Mouse (Mus musculus) spleen, adult 12 weeks (tissue): ENCODE measurements around the gene Rad54l.
A peak's percentile ranks its signal among the peaks of the same experiment; 100 is the strongest.

Source experiments
- DNase-seq: peaks from one replicate; pipeline ENCODE4 v3.0.0; 2022; ENCODE audit warnings: low spot score

Gene Rad54l

GRCm38 (mm10) chr4:116140801-116141574 lies 17.5 kb upstream of the Rad54l start:
- DNase-seq: no peak

- no peak for DNase-seq
Measured at GRCm38 (mm10) chr4:116137421-116137996, 14.0 kb upstream of the Rad54l start.

- no peak for DNase-seq
Measured at GRCm38 (mm10) chr4:116134990-116135389, 11.5 kb upstream of the Rad54l start.

DNA sequence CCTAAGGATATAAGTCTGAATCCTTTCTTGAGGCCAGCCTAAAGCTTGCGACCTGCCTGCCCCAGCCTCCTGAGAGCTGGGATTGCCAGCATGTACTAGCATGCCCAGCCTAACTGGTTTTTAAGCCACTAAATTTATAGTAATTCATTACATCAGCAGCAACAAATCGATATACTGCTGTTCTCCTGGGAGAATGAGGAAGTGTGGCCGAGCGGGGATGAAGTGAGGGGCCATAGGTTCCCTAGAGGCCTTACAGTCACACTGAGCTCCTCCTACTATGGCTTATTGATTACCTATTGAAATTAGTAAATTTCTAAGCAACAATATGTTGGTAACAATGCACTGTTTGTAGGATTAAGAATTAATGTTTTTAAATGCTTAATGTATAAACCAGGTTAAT lies 9.6 kb upstream of the Rad54l start:
- no peak for DNase-seq

- DNase-seq: no peak
Measured at GRCm38 (mm10) chr4:116127956-116128355, 4.5 kb upstream of the Rad54l start.

DNA sequence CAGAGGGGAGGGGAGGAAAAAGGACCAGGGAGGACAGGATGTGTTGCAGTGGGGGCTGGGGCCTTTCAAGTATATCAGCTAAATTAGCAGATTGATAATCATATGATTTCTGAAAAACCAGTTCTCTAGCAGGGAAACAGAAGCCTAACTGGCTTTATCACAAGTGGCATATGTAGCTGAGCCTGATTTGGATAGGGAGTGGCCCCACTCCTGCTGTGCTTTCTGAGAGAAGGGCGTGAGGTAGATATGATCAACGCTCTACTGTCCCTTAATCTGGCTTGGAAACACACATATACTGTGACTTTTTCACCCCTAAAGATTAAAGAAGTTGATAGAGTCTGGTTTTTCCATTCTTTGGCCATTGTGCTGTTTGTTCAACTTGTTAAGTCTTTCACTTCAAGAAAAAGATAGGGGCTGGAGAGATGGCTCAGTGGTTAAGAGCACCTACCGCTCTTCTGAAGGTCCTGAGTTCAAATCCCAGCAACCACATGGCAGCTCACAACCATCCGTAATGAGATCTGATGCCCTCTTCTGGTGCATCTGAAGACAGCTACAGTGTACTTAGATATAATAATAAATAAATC lies 2.4 kb upstream of the Rad54l start:
- no peak for DNase-seq

GRCm38 (mm10) chr4:116122762-116123161 lies 728 bp downstream of the Rad54l start:
- DNase-seq: no peak

DNA sequence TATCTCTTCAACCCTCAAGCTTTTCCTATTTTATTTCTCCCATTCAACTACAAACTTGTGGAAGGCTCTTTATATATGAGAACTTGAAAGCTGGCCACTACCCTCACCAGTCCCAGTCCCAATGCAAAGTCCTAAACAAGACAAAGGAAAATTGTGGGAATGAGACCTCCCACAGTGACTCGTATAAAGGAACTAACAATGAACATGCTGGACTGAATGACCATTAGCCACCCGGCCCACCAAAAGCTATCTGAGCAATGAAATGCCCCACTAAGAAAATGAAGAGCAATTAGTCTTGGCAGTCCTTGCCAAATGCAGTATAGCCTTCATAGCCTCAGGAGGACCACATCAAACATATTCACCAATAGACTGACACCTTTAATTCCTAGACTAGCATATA lies 12.0 kb downstream of the Rad54l start:
- DNase-seq: no peak

DNA sequence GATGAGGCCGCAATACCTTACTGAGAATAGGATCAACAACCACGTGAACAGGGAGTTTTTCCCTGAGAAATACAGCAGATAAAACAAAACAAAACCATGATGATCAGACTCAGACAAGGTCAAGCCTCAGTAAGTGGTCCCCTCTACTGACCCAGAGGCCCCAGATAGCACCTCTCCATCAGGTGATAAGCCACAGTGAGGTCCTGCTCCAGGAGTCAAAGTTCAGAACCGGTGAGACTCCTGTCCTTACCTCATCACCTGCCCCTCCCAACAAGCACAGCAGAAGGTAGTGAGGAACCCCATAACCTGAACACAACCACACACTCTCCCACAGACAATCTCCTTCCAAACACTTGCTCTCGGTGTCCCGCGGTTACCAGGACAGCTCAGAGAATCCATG lies 12.8 kb downstream of the Rad54l start:
- no peak for DNase-seq

DNA sequence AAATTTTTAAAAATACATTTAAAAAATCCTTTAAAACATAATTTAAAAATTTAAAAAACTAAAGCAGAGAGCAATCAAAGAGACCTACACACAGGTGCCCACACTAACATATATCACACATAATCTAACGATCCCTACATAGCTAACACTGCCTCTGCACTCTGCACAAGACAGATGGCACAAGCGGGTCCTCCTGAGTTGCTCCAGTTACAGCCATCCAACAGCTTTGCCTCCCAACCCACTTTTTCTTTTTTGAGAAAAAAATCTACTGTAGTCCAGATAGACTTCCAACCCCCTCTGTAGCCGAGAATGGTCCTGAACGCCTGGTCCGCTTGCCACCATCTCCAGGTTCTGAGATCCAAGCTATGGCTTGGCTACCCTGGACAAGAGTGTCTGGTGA lies 18.2 kb downstream of the Rad54l start:
- no peak for DNase-seq

DNA sequence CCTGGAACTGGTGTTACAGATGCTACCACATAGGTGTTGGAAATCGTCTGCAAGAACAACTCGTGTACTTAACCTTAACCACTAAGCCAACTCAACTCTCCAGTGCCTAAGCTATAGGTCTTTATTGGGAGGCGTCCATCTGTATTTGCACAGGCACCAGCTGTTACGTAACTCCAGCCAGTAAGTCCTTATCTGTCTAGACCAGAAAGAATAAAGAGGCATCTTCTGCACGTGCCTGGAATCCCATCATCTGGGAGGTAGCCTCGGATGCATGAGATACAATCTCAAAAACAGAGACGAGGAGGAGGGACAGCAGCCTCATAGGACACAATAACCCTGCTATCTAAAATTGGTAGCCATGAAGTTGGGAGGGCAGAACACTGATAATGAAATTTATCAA lies 22.5 kb downstream of the Rad54l start:
- DNase-seq: no peak

DNA sequence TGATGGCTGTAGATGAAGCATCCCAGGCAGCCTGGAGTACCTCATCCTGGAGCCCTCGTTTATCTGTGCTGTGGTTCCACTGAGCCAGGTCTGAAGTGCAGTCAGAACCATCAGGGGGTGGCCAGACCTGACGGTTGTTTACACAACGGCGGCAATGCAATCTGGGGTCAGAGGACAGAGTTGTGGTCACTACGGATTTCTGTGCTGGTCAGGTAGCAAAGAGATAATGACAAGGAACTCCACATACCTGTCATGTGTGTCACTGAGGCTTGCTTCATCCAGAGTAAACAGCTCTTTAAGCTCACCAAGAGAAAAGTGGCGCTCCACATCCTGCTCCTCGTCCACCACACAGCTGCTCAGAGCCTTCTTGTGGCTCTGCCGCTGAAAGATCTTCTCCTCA lies 26.3 kb downstream of the Rad54l start:
- DNase-seq: no peak

- no peak for DNase-seq
Measured at GRCm38 (mm10) chr4:116096291-116096690, 27.2 kb downstream of the Rad54l start.

DNA sequence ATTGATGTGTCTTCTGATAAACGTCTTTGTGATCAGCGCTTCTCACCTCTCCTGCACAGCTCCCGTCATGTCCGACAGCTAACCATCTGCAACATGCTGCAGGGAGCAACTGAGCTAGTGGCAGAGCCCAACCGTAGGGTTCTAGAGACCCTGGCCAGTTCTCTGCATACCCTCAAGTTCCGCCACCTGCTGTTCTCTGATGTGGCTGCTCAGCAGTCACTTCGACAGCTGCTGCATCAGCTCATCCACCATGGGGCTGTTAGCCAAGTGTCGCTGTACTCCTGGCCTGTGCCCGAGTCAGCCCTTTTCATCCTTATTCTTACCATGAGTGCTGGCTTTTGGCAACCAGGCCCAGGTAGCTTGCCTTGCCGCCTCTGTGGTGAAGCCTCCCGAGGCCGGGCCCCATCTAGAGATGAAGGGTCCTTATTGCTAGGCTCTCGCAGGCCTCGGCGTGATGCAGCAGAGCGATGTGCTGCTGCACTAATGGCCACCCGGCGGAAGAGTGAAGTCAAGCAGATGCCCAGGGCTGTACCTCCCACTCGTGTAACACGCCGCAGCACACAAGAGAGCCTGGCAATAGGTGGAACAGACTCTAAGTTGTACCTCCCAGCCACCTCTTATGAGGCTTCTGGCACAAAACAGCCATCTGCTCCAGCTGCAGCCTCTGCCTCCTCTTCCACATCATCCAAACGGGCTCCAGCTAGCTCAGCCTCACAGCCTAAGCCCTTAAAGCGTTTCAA lies 34.8 kb downstream of the Rad54l start:
- no peak for DNase-seq

DNA sequence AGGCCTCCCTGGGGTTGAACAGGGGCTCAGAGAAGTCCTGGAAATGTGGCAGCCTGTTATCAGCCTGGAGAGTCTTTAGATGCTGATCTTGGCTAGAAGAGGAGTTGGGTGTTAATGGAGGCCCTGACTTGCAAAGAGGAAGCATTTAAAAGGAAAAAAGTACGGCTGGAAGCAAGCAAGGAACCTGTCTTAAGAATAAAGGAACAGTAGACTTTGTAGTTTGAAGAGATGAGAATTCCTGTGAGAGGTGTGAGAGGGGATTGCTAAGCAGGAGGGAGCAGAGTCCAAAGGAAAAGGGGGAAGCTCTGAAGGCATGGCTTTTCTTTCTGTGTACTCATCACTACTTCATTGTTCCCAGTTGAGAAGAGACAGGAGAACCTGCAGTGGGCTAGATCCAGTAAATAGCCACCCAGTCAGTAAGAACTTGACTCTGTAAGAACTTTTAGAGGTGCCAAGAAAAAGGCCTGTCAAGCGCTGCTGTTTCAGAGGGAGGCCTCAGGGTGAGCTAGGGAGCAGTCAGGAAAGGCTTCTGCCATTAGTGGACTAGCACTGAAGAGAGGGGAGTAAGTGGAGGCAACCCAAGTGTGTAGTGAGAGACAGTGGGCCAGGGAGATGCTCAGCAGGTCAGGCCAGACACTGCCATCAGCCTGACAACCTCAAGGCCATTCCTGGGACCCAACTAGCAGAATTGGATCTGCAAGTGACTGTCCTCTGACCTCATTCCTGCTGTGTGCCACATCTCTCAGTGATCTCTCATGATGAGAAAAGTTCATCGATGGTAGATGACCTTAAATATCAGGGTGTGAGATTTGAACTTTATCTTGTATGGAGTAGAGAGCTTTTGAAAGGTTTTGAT lies 46.0 kb downstream of the Rad54l start:
- no peak for DNase-seq

DNA sequence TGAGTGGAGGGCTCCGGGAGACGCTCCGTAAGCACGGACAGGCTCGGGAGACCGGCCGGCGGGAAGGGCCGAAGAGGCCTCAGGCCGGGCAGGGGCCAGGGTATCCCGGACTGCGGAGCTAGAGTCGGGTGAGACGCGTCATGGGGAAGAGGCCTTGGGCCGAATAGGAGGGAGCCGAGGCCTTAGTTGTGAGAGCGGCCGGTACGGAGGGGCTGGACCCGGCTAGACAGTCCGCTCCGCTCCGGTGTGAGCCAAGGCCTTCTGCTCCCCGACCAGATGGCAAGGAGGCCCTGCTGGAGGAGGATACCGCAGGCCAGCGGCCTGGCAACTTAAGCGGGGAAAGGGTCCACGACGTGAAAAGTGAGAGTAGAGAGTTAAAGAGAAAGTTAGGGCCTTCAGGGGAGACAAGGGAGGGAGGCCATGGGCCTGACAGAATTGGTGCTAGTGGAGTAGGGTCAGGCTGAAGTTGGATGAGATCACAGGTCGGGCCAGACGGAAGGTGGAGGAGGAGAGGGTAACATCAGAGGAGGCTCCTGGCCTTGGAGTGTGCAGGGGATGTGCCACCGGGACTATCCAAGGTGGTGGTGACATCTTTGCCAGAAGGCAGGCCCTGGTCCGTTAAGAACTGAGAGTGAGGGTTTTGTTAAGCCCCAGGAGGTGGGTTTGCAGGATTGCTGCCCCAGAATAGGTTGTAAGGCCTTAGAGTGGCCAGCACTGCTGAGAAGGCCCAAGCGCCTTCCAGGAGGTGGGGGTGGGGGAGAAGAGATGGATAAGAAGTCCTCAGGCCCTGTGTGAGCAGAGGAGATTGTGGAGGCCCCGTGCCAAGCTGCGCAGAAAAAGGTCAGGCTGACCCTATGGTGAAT lies 46.9 kb downstream of the Rad54l start:
- no peak for DNase-seq

DNA sequence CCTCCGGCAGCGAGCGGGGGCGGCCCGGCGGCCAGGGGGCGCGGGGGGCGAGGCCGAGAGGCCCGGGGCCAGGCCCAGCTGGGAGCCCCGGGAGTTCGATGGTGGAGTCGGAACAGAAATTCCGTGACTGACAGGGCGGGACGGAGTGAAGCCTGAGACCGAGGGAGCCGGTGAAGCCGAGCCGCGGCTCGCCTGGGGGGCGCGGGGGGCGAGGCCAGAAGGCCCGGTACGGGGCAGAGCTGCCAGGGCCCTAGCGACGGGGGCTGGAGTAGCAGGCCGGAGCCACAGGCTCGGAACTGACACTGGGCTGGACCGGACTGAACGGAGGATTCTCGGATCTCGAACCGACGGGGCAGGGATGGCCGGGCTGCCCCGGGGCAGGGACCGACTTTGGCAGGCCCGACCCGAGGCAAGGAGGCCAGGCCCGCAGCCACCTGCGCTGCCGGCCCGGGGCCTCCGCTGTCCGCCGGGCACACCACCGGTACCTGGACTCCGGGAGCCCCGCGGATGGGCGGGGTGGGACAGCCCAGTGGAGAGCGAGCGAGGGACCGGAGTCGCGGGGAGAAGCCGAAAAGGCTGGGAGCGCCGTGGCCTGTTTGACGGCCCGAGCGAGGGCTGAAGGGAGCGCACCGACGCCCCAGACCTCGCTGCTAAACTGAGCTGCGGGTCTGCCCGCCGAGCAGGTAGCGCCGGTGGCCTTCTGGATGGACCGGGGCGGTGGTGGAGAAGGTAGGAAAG lies 47.7 kb downstream of the Rad54l start:
- DNase-seq: peak; percentile 72

DNA sequence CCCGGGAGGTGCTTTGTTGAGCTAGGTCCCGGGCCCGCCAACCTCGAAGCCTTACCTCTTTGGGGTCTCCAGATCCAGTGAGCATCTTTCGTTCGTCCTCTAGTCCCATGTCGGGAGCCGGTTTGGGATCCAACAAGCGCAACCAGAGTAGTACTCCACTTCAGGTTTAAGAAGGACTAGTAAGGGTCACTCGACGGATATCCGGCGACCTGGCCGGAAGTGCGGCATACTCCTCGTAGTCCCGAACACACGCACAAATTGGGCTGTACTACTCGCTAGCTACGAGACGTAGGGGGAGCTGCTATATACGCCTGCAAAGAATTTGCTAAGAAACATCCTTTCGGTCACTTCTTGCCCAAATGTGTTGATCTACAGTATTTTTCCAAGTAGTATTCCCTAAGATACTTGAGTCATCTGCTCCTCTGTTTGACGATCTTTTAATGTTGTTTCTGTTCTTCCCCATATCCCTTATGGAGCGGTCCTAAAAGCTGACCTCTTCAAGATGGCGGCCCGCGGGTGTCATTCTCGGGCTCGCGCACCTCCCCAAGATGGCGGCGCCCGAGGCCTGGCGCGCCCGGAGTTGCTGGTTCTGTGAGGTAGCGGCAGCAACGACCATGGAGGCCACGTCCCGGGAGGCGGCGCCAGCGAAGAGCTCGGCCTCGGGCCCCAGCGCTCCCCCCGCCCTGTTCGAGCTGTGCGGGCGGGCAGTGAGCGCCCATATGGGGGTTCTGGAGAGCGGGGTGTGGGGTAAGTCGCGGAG lies 48.4 kb downstream of the Rad54l start, which contains the start of the genes Uqcrh and Lrrc41:
Gene Uqcrh, minus strand, starts transcription at position 211 of the 760 bp plus-strand sequence.
Gene Lrrc41, plus strand, starts transcription at position 409 of the 760 bp plus-strand sequence.
- DNase-seq: peak; percentile 88

DNA sequence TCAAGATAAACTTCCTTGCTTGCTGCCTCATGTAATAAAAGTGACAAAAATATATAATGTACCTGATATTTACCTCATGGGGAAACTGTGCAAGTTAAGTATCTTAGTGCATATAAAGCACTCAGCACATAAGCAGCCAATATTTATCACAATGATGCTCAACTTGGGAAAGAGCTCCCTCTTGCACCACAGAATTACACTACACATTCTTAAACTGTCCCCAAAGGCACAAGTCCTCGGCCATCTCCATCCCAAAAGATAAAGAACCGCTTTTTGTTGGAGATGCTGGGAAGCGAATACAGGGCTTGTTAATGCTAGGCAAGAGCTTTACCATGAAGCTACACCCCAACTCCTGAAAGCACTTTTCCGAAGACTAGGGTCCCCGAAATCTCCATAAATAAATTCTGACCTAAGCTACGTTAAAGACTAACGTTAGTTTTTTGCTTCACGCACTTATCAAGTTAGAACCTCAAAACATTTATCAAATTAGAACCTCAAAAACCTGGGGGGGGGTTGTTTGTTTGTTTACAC lies 49.3 kb downstream of the Rad54l start:
- no peak for DNase-seq
